8 mouse cellular contexts compared by ENCODE assay signal in the genomic region with DNA sequence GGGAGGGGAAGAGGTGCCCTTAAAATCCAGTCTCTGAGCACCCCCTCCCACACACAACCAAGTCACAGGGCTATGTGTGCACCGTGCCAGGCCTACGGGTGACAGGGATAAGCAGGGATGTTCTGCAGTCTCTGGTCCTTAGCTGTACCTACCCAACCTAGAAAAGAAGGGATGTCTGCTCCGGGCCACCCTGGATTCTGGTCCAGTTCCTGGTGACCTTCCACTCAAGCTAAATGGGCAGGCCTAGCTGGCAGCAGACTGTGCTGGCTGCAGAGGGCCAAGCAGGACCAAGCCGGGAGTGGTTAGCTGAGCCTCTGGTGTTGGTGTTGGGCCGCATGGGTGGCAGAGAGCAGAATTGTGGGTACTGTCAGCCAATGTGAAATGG. TPM values are rescaled to one million over a fixed set of nuclear protein-coding genes. Genes with fewer than 3 reads are reported as not detected.
DNase-seq lines count a peak whose midpoint lies in the region; ATAC-seq lines count a peak whose summit lies in the region.

No protein-coding gene starts in this region.

- H3K9ac ChIP-seq in limb, embryonic 13.5 days = peak overlapping the region; percentile 73
- peak overlapping the region; percentile 38 for H3K9ac ChIP-seq in stomach, embryonic 14.5 days (replicated peaks; ENCODE audit: low read depth, low read length)

- ATAC-seq in cerebellum, adult (ENCODE audit: insufficient number of reproducible peaks, low FRiP score, low TSS enrichment) = peak; percentile 66
- ATAC-seq in limb, embryonic 13.5 days (ENCODE audit: low FRiP score, low read depth) = no peak
- ATAC-seq in stomach, embryonic 14.5 days (ENCODE audit: insufficient number of reproducible peaks, insufficient read depth, low FRiP score, low read depth) = no peak
- no peak for ATAC-seq in erythroblast, adult 5-6 weeks (replicated peaks; ENCODE audit: low FRiP score, poor library complexity, severe bottlenecking)

- WGBS in forebrain, embryonic 10.5 days = 27% methylated on average over 5 of the region's 5 CpGs
- 29% methylated on average over 5 of the region's 5 CpGs for WGBS in limb, embryonic 13.5 days
- WGBS in stomach, embryonic 14.5 days = 38% methylated on average over 5 of the region's 5 CpGs

- H3K36me3 ChIP-seq in forebrain, embryonic 10.5 days (replicated peaks) = no peaks in the 10 kb centered on the region
- no peaks in the 10 kb centered on the region for H3K36me3 ChIP-seq in limb, embryonic 13.5 days
- no peaks in the 10 kb centered on the region for H3K36me3 ChIP-seq in stomach, embryonic 14.5 days (ENCODE audit: control insufficient read depth, insufficient read depth, low read length)

- DNase-seq in layer of hippocampus, adult 11-12 months (ENCODE audit: low spot score) = peak; percentile 53
- DNase-seq in layer of hippocampus, adult 8-10 months (ENCODE audit: low spot score in 2 of 2) = no peak
- DNase-seq in forebrain, embryonic 10.5 days (ENCODE audit: extremely low spot score, low spot score) = no peak
- no peak for DNase-seq in lung, postnatal 4 days

- H3K27ac ChIP-seq in forebrain, embryonic 10.5 days = peak overlapping the region; percentile 87
- H3K27ac ChIP-seq in limb, embryonic 13.5 days = no peak overlapping the region
- H3K27ac ChIP-seq in stomach, embryonic 14.5 days (ENCODE audit: low read length) = no peak overlapping the region

- peaks cover 61% of the 10 kb centered on the region for H3K27me3 ChIP-seq in forebrain, embryonic 10.5 days (ENCODE audit: poor library complexity, severe bottlenecking)
- peaks cover 59% of the 10 kb centered on the region for H3K27me3 ChIP-seq in limb, embryonic 13.5 days
- H3K27me3 ChIP-seq in stomach, embryonic 14.5 days (ENCODE audit: control insufficient read depth, insufficient read depth, low read length) = peaks cover 38% of the 10 kb centered on the region; the same call in 1 of the 2 replicates

- H3K9me3 ChIP-seq in forebrain, embryonic 10.5 days = no peaks in the 10 kb centered on the region
- H3K9me3 ChIP-seq in limb, embryonic 13.5 days = no peaks in the 10 kb centered on the region
- no peaks in the 10 kb centered on the region for H3K9me3 ChIP-seq in stomach, embryonic 14.5 days (ENCODE audit: control insufficient read depth, low read depth, low read length)

- H3K4me1 ChIP-seq in forebrain, embryonic 10.5 days = peaks cover 50% of the 10 kb centered on the region
- H3K4me1 ChIP-seq in limb, embryonic 13.5 days = peaks cover 9% of the 10 kb centered on the region
- no peaks in the 10 kb centered on the region for H3K4me1 ChIP-seq in stomach, embryonic 14.5 days (ENCODE audit: control insufficient read depth, insufficient read depth, low read length)

- H3K4me2 ChIP-seq in limb, embryonic 13.5 days (replicated peaks) = peak overlapping the region; percentile 95
- peak overlapping the region; percentile 90 for H3K4me2 ChIP-seq in stomach, embryonic 14.5 days (replicated peaks; ENCODE audit: low read depth, low read length)

- H3K4me3 ChIP-seq in forebrain, embryonic 10.5 days = peak overlapping the region; percentile 64
- peak overlapping the region; percentile 63 for H3K4me3 ChIP-seq in limb, embryonic 13.5 days
- H3K4me3 ChIP-seq in stomach, embryonic 14.5 days (ENCODE audit: low read depth, low read length) = peak overlapping the region; percentile 45

RNA-seq across cellular contexts. Expression of a gene that starts 0.6 kb away (rescaled TPM):
- 100 to 1,000 TPM; 157 to 175 (median 167) TPM for total RNA-seq in layer of hippocampus, adult 8-10 months (2022)
- polyA plus RNA-seq in forebrain, embryonic 10.5 days (2016; fragmentation: Nextera tagmentation; extraction: Ambion mirVana) = 20.1 and 23.3 TPM in 2 replicates
- 10.7 and 12.4 TPM in 2 replicates for polyA plus RNA-seq in limb, embryonic 13.5 days (2015; fragmentation: Nextera tagmentation; extraction: Ambion mirVana)
- 1.9 and 3.0 TPM in 2 replicates for polyA plus RNA-seq in stomach, embryonic 14.5 days (2014; fragmentation: Nextera tagmentation; extraction: Ambion mirVana)
- 1.0 and 1.5 TPM in 2 replicates for total RNA-seq in erythroblast, adult 5-6 weeks (2015; ENCODE audit: low replicate concordance)
- 2.5 and 2.9 TPM in 2 replicates for total RNA-seq in erythroblast, adult 5-6 weeks (2017; ENCODE audit: low replicate concordance)
